Mouse (Mus musculus): ENCODE data around the gene Nploc4.
A peak's percentile ranks its signal among the peaks of the same experiment; 100 is the strongest.

GRCm38 (mm10) chr11:120345067-120345681 is 92.3 kb downstream of the Nploc4 start:
- TF ChIP-seq E2F4 (IDR thresholded peaks at IDR 0.05; ENCODE audit: insufficient read depth) (no peak), POLR2A (IDR thresholded peaks at IDR 0.05; ENCODE audit: insufficient read length, low read depth) (peak; percentile 58)

All from myocyte (in vitro differentiated cells).